Mouse (Mus musculus) neural tube, embryonic 12.5 days (tissue): Measurements from ENCODE around the gene Col23a1. TPM values are rescaled to one million over a fixed set of nuclear protein-coding genes. Genes with fewer than 3 reads are reported as not detected.
A peak's percentile ranks its signal among the peaks of the same experiment; 100 is the strongest.

Source experiments
- ATAC-seq: fragments of 200-750 bp; cut with Nextera tagmentation; 2 replicates; pipeline ENCODE4 v1.8.0; 2017; ENCODE audit warnings: low read depth, mild to moderate bottlenecking, moderate TSS enrichment, moderate library complexity; ENCODE audit not compliant: low FRiP score
- H3K27ac ChIP-seq: fragments of 300-500 bp; sonication (generic); 2 replicates; pipeline ENCODE4 v1.5.1; 2016
- H3K27me3 ChIP-seq: fragments of 300-500 bp; sonication (generic); replicated peaks from 2 replicates; pipeline ENCODE4 v1.6.1; 2016; ENCODE audit warnings: mild to moderate bottlenecking
- H3K36me3 ChIP-seq: fragments of 300-500 bp; sonication (generic); 2 replicates; pipeline ENCODE4 v1.6.1; 2016; ENCODE audit warnings: mild to moderate bottlenecking
- H3K4me1 ChIP-seq: fragments of 300-500 bp; sonication (generic); 2 replicates; pipeline ENCODE4 v1.6.1; 2016
- H3K4me2 ChIP-seq: fragments of 300-500 bp; sonication (generic); replicated peaks from 2 replicates; pipeline ENCODE4 v1.6.1; 2016; ENCODE audit warnings: mild to moderate bottlenecking
- H3K4me3 ChIP-seq: fragments of 300-500 bp; sonication (generic); 2 replicates; pipeline ENCODE4 v1.5.1; 2016
- H3K9ac ChIP-seq: fragments of 300-500 bp; sonication (generic); 2 replicates; pipeline ENCODE4 v1.6.1; 2016; ENCODE audit warnings: mild to moderate bottlenecking
- H3K9me3 ChIP-seq: fragments of 300-500 bp; sonication (generic); 2 replicates; pipeline ENCODE4 v1.6.1; 2016; ENCODE audit warnings: mild to moderate bottlenecking
- WGBS: fragments of 180-500 bp; shearing (Covaris S2); methylation state at CpG from one replicate; pipeline ENCODE4 v1.1.7; 2016; 5-methylcytosine and 5-hydroxymethylcytosine counted together
- polyA plus RNA-seq: library from polyadenylated mRNA; unstranded; fragments of >200 nt; fragmentation: Nextera tagmentation; extraction: Ambion mirVana; gene quantifications from 2 replicates; pipeline ENCODE4 v1.2.1, GENCODE M21; 2016

Col23a1 gene
- polyA plus RNA-seq, 1 experiment from 2014 or later, result 11.8 TPM

DNA sequence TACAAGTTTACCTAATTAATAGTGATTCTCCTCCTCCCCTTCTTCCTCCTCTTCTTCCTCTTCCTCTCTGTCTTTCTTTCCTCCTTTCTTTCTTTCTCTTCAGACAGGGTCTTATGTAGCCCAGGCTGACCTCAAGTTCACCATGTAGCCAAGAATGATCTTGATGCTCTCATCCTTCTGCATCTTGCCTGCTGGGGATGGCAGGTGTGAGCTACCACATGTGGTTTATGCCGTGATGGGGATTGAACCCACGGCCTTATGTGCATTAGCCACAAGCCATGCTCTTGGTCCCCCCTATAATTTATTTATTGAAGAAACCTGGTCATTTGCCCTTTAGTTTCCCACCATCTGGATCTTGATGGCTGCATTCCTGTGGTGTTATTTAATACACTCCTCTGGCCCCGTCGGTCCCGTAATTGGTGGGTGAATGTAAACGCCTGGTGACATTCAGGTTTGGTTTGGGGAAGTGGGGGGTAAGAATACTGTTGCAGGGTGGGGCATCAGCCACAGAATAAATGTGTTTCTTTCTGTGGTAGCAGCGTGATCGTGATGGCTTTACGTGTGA is 104.7 kb downstream of the Col23a1 start:
- WGBS, result 81% methylated on average over 9 of the region's 9 CpGs
- no peaks in the 10 kb centered on the region; the same call in 1 of the 2 replicates for H3K4me1 ChIP-seq

DNA sequence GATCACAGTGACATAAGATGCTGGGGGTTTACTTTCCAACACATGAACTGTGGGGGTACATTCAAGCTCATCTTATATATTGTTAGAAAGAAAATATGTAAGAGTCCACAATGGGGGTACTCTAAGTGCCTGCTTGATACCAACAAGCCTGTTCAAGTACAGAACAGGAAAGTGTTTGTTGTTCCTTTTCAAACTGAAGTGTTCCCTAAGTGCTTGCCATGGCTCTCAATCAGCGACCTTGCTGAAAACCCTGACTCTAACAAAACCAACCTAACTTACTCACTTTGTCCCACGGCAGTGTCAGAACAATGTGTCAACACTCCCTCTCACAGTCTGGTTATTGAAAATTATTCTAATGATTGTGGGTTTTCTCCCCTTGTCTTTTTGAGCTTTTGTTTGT is 106.7 kb downstream of the Col23a1 start:
- H3K27ac ChIP-seq, result no peak overlapping the region
- no peaks in the 10 kb centered on the region for H3K4me1 ChIP-seq
- H3K27me3 ChIP-seq, result no peaks in the 10 kb centered on the region
- H3K4me2 ChIP-seq, result no peak overlapping the region
- H3K9me3 ChIP-seq, result no peaks in the 10 kb centered on the region
- no peak overlapping the region for H3K9ac ChIP-seq
- 80% methylated on average over 2 of the region's 2 CpGs for WGBS
- no peak overlapping the region for H3K4me3 ChIP-seq
- no peaks in the 10 kb centered on the region for H3K36me3 ChIP-seq
- no peak for ATAC-seq

More for the DNA sequence above, 104.7 kb downstream of the Col23a1 start:
- H3K4me2 ChIP-seq, result no peak overlapping the region
- no peak overlapping the region for H3K9ac ChIP-seq
- H3K36me3 ChIP-seq, result no peaks in the 10 kb centered on the region
- H3K4me3 ChIP-seq, result no peak overlapping the region
- H3K27ac ChIP-seq, result no peak overlapping the region
- H3K27me3 ChIP-seq, result no peaks in the 10 kb centered on the region
- H3K9me3 ChIP-seq, result no peaks in the 10 kb centered on the region
- ATAC-seq, result no peak

DNA sequence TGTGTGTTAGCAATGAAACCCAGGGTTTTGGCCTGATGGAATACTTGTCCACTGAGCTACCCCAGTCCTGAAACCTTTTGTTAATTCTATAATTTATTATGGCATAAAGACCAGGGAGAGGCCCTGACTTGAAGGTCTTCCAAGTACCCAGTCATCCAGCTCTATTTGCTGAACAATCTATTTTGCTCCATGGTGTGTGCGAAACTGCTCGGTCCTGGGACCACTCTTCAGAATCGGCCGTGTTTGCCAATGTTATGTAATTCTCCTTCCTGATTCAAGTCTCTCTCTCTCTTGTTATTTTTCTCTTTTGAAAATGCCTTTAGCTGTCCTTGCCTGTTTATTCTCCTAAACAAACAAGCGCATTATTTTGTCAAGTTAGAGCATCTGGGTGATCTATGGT is 108.4 kb downstream of the Col23a1 start:
- H3K4me1 ChIP-seq, result no peaks in the 10 kb centered on the region
- ATAC-seq, result no peak
- H3K9me3 ChIP-seq, result no peaks in the 10 kb centered on the region
- no peak overlapping the region for H3K27ac ChIP-seq
- H3K4me3 ChIP-seq, result no peak overlapping the region
- H3K4me2 ChIP-seq, result no peak overlapping the region
- H3K9ac ChIP-seq, result no peak overlapping the region
- WGBS, result 82% methylated on average over 5 of the region's 5 CpGs
- no peaks in the 10 kb centered on the region for H3K27me3 ChIP-seq
- H3K36me3 ChIP-seq, result no peaks in the 10 kb centered on the region

GRCm38 (mm10) chr11:51400356-51400755 is 110.6 kb downstream of the Col23a1 start:
- H3K4me1 ChIP-seq, result no peaks in the 10 kb centered on the region
- H3K27ac ChIP-seq, result no peak overlapping the region
- WGBS, result 87% methylated on average over 11 of the region's 11 CpGs
- H3K9ac ChIP-seq, result no peak overlapping the region
- no peaks in the 10 kb centered on the region for H3K9me3 ChIP-seq
- no peaks in the 10 kb centered on the region for H3K27me3 ChIP-seq
- no peak overlapping the region for H3K4me2 ChIP-seq
- no peaks in the 10 kb centered on the region for H3K36me3 ChIP-seq
- H3K4me3 ChIP-seq, result no peak overlapping the region
- ATAC-seq, result no peak

GRCm38 (mm10) chr11:51401481-51402128 is 111.9 kb downstream of the Col23a1 start:
- Histone ChIP-seq H3K4me1 (no peaks in the 10 kb centered on the region), H3K4me2 (no peak overlapping the region), H3K4me3 (no peak overlapping the region), H3K36me3 (no peaks in the 10 kb centered on the region), H3K9ac (no peak overlapping the region), H3K27me3 (no peaks in the 10 kb centered on the region), H3K27ac (no peak overlapping the region), H3K9me3 (no peaks in the 10 kb centered on the region)
- no peak for ATAC-seq
- WGBS, result 80% methylated on average over 10 of the region's 10 CpGs

DNA sequence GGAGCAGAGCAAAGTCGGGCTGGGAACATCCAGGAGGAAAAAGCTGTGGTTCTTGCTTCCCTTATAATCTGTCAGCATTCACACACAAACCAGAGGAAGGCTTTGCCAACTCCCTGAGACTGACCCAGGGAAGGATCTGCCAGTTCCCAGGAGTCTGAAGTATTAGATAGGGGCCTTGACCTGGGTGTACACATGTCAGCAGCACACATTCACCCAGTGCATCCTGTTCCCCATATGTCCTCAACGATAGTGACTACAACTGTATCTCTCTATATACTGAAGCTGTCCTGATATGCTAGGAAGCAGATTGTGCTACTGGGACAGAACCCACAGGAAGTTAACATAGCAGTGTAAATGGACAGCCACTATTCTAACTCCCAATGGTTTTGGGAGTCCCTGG is 114.2 kb downstream of the Col23a1 start:
- H3K27me3 ChIP-seq, result no peaks in the 10 kb centered on the region
- H3K9ac ChIP-seq, result no peak overlapping the region
- H3K27ac ChIP-seq, result no peak overlapping the region
- ATAC-seq, result no peak
- no peak overlapping the region for H3K4me2 ChIP-seq
- H3K4me1 ChIP-seq, result no peaks in the 10 kb centered on the region
- no peaks in the 10 kb centered on the region for H3K36me3 ChIP-seq
- no peak overlapping the region for H3K4me3 ChIP-seq
- H3K9me3 ChIP-seq, result no peaks in the 10 kb centered on the region
- 85% methylated on average over 2 of the region's 2 CpGs for WGBS

DNA sequence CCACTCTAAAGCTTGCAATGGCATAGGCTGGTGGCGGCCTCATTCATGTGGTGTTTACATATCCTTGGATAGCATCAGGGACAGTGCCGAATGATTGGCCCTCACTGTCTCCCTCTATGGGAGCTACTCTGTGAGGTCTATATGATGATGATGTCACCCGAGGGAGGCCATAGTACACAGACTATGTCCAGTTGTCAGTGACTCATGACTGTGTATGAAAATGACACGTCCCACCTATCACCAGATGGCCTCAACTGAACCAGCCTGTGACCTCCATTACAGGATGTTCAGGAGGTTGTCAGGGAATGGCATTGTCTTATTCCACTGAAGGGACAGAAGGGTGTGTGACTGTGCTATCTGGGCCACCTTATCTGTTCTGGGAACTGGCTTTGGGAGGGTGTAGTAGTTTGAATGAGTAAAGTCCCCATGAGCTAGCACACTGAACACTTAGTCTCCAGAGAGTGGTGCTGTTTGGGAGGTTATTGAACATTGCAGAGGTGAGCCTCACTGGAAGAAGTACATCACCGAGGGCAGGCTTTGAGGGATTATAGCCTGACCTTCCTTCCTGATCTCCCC is 115.2 kb downstream of the Col23a1 start:
- no peak overlapping the region for H3K27ac ChIP-seq
- ATAC-seq, result no peak
- H3K27me3 ChIP-seq, result no peaks in the 10 kb centered on the region
- H3K36me3 ChIP-seq, result no peaks in the 10 kb centered on the region
- H3K9me3 ChIP-seq, result no peaks in the 10 kb centered on the region
- no peak overlapping the region for H3K4me3 ChIP-seq
- 88% methylated on average over 5 of the region's 5 CpGs for WGBS
- H3K9ac ChIP-seq, result no peak overlapping the region
- no peak overlapping the region for H3K4me2 ChIP-seq
- no peaks in the 10 kb centered on the region for H3K4me1 ChIP-seq

DNA sequence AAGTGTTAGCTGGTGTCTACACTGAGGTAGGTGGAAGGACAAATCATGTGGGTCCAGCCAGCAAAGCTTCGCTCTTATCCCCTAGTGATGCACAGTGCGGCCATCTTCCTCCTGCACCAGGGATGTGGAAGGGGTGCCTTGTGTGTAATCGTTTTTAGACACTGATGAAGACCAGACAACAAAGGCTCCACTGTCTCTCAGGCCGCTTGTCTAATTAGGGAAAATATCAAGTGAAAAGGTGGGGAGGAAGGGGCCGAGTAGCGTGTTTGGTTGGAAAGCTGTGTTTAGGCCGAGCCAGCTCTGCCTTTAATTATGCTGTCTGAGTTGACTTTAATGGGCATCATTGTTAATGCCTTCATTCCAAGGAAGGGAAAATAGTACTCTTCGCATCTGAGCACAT is 116.8 kb downstream of the Col23a1 start:
- ATAC-seq, result 0 out of 2 replicates have a peak, but pooled peaks have one; percentile 13
- 69% methylated on average over 8 of the region's 8 CpGs for WGBS

GRCm38 (mm10) chr11:51407351-51407750 is 117.6 kb downstream of the Col23a1 start:
- H3K4me3 ChIP-seq, result no peak overlapping the region
- H3K36me3 ChIP-seq, result no peaks in the 10 kb centered on the region
- WGBS, result 80% methylated on average over 8 of the region's 8 CpGs
- H3K4me1 ChIP-seq, result 0 out of 2 replicates have a peak, but pooled peaks cover 5% of the 10 kb centered on the region
- H3K27me3 ChIP-seq, result no peaks in the 10 kb centered on the region
- no peak for ATAC-seq
- no peaks in the 10 kb centered on the region for H3K9me3 ChIP-seq
- H3K4me2 ChIP-seq, result no peak overlapping the region
- no peak overlapping the region for H3K9ac ChIP-seq
- H3K27ac ChIP-seq, result no peak overlapping the region

More for the DNA sequence above, 116.8 kb downstream of the Col23a1 start:
- Histone ChIP-seq H3K9ac (no peak overlapping the region), H3K27ac (no peak overlapping the region), H3K4me3 (no peak overlapping the region), H3K4me2 (no peak overlapping the region), H3K4me1 (0 out of 2 replicates have a peak, but pooled peaks cover 5% of the 10 kb centered on the region), H3K9me3 (no peaks in the 10 kb centered on the region), H3K27me3 (no peaks in the 10 kb centered on the region), H3K36me3 (no peaks in the 10 kb centered on the region)

DNA sequence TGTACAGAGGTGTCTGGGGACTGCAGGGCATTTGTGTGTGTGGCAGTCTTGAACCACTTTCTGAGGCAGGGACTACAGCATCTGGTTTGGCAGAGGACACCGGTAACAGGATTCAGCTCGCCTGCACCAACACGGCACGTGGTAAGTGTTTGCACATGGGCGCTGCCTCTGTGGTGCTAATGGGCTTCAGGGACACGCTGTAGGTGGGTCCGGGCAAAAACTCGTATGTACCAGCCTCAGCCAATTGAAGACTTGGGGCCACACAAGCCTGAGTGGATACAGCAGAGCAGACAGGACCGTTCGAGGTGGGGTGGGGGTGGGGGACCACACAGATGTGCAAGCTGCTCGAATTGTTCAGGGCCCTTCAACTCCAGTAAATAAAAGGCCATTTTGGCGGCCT is 121.1 kb downstream of the Col23a1 start:
- no peak for ATAC-seq
- no peak overlapping the region for H3K4me3 ChIP-seq
- 52% methylated on average over 12 of the region's 12 CpGs for WGBS
- H3K4me1 ChIP-seq, result 0 out of 2 replicates have a peak, but pooled peaks cover 5% of the 10 kb centered on the region
- no peak overlapping the region for H3K4me2 ChIP-seq
- no peak overlapping the region for H3K27ac ChIP-seq
- no peaks in the 10 kb centered on the region for H3K27me3 ChIP-seq
- H3K36me3 ChIP-seq, result no peaks in the 10 kb centered on the region
- no peak overlapping the region for H3K9ac ChIP-seq
- no peaks in the 10 kb centered on the region for H3K9me3 ChIP-seq

DNA sequence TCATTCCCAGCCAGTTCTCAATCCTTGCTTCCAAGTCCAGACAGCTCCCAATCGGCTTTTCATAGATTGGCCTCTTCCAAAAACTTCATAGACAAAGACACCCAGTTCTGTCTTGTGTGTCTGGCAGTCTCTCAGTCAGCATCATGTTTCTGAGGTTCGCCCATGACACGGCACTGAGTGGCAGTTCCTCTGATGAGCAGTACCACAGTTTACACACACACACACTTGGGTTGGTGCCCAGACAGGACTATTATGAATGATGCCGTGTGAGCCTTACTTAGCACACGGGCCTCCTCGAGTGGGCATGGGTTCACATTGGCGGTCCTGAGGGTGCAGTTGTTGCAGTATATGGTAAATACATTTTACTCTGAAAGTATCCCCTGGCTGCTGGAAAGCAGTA is 124.8 kb downstream of the Col23a1 start:
- 90% methylated on average over 7 of the region's 7 CpGs for WGBS
- ATAC-seq, result no peak

GRCm38 (mm10) chr11:51415049-51415688 is 125.4 kb downstream of the Col23a1 start:
- Histone ChIP-seq H3K9ac (no peak overlapping the region), H3K4me2 (no peak overlapping the region), H3K4me1 (0 out of 2 replicates have a peak, but pooled peaks cover 5% of the 10 kb centered on the region), H3K27me3 (no peaks in the 10 kb centered on the region), H3K9me3 (no peaks in the 10 kb centered on the region), H3K27ac (no peak overlapping the region), H3K4me3 (no peak overlapping the region), H3K36me3 (no peaks in the 10 kb centered on the region)
- ATAC-seq, result no peak
- WGBS, result 80% methylated on average over 7 of the region's 7 CpGs

More for the DNA sequence above, 124.8 kb downstream of the Col23a1 start:
- Histone ChIP-seq H3K9me3 (no peaks in the 10 kb centered on the region), H3K27ac (no peak overlapping the region), H3K9ac (no peak overlapping the region), H3K4me3 (no peak overlapping the region), H3K4me2 (no peak overlapping the region), H3K4me1 (0 out of 2 replicates have a peak, but pooled peaks cover 5% of the 10 kb centered on the region), H3K27me3 (no peaks in the 10 kb centered on the region), H3K36me3 (no peaks in the 10 kb centered on the region)
